Mouse (Mus musculus): ENCODE data around the gene Vti1a.
A peak's percentile ranks its signal among the peaks of the same experiment; 100 is the strongest.

Vti1a gene

DNA sequence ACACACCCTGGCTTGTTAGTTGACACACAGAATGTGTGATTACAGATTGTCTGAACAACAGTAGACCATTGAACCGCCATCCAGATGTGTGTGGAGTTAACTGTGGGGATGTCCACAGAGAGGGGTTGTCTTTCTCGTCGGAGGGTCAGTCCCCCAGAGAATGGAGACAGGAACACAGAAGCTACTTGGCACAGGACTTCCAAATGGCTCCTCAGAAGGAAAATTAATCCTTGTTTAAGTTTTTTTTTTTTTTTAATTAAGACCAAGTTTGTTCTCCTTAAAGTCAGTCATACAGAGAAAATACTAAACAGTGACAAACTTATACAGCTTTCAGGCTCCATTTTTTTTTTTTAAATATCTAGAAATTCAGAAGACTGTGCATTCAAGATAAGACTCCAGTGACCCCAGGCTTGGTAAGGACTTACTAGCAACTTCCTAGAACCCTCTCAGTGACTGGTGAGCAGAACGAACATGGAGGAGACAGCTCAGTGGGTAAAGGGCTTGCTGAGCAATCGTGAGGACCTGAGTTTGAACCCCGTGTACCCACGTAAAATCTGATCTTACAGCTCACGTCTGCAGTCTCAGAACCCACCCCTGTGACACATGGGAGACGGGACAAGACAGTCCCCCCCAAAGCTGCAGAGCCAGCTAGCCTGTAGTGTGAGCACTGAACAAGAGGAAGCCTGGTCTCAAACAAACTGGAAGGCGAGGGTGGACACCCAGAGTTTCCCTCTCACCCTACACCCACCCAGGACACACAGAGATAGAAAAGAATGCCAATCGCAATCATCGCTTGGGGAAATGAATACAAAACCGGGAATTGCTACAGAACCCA is 248.2 kb downstream of the Vti1a start:
- no peak for DNase-seq

GRCm38 (mm10) chr19:55565111-55565510 is 249.0 kb downstream of the Vti1a start:
- no peak for DNase-seq

DNA sequence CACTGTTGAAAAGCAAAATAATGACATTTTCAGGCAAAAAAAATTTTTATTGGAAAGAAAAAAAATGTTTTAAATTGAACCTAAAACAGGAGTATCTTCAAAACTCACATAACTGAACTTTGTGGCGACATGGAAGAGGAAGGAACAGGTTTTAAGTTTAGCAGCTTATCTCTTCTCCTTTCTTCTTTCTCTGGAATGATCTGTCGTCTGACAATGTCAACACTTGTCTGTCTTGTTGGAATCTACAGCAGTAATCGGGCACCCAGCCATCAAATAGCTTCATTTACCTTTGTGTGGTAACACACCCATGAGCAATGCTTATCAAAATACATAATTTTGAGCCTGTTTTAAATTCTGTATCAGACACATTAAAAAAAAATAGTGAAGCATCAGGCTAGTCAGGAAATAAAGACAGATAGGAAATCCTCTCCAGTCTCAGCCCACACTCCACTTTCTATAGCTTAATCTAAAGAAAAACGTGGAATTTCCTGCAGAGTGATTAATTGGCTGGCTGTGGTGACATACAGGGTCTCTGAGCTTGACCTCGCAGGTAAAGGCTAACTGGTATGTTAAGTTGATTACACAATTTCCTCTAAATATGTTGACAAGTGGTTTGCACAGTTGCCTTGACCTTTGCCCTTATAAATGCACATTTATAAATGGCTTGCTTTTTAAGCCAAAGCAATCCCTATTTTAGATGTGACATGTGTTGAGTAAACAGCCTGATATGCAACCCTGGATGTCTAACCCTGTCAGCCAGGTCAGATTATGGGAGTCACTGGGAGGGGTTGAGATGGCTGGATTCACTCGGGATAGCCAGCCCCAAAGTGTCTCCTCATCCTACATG is 249.7 kb downstream of the Vti1a start:
- no peak for DNase-seq

GRCm38 (mm10) chr19:55569114-55569513 is 253.0 kb downstream of the Vti1a start:
- no peak for DNase-seq

DNA sequence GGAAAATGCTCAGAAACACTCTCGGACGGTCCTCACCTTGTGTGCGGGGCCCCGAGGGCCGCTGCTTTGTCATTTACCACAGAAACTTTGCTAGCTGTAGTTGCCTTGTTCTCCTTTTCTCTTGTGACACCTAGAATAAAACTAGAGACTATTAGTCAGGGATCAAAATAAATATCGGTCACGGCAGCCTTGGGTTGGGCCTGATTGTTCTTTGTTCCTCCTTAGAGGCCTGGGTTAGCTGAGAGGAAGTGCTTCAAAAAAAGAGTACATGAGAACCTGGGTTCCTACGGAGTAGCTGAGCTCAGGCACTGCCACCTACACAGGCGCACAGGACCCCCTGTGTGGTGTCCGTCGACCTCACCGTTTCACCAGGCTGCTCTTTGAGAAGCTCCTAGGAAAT is 253.8 kb downstream of the Vti1a start:
- no peak for DNase-seq

- no peak for DNase-seq
Measured at GRCm38 (mm10) chr19:55570520-55571296, 254.6 kb downstream of the Vti1a start.

- DNase-seq, result no peak
Measured at GRCm38 (mm10) chr19:55571486-55571885, 255.4 kb downstream of the Vti1a start.

DNA sequence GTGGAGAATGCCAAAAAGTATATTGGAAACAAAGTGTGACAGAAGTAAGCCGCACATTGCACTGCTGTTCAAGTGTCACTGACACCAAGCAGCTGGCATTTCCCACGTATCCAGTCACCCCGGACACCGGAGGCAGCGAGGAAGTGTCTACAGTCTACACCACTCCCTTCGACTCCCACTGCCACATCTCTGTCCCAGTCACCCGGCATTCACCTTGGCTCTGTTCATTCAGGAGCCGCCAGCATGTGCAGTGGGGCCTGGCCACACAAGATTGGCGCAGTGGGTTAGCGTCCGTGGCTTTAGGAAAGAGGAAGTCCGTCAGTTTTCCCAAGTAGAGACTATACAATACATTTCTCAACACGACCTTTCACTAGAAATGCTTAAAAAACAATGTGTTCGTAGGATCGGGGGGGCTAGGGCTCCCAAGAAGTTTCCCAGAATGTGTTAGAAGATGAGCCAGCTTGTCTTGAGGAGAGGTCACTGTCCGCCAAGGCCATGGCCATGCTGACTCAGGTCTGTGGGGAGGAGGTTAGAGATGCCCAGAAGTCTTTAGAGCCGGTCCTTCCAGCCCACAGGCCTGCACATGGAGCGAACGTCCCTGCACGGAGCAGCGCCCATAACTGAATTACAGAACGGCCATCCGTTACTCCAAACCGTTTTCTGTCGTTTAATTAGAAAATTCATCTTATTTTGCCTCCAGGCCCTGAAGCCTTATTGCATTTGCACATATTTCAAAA is 261.4 kb downstream of the Vti1a start:
- peak; percentile 53 for DNase-seq

DNA sequence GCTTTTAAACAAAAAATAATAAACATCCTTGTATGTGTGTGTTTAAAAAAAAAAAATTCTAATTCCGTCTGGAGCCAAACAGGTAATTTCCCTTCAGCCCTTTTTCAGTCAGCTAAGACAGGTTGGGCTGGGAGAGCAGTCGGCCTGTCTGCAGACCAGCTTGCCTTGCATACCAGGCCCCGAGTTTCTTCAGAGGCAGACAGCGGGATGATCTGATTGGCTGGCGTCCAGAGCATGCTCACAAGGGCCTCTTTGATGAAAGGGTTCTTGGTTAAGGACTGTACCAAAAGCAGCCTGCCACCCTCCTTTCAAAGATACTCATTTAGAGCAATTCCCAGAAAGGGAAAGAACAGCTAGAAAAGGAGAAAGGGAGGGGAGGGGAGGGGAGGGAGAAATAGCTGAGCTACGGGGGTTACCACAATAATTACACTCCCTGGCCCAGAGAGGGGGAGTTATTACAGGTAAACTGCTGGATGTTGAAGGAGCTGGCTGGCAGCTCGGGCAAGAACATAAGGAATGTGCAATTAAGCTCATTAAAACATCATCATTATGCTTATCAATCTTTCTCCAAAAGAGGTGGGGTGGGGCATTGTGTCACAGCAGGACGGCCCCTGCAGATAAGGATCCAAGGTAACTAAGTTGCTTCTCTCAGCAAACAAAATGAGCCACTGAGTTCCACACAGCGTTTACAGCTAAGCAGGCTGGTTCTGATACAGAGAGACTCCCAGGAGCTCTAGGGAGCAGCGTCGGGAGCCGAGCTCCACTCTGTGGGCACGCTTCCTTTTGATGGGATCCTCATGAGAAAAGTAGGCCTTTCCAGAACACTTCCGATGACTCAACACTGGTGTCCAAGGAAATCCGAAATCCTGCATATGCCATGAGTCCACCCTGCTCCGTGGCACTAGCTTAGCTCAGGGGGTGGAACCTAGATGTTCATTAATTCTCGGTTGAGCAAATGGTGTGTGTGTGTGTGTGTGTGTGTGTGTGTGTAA is 262.3 kb downstream of the Vti1a start:
- peak; percentile 43 for DNase-seq

DNA sequence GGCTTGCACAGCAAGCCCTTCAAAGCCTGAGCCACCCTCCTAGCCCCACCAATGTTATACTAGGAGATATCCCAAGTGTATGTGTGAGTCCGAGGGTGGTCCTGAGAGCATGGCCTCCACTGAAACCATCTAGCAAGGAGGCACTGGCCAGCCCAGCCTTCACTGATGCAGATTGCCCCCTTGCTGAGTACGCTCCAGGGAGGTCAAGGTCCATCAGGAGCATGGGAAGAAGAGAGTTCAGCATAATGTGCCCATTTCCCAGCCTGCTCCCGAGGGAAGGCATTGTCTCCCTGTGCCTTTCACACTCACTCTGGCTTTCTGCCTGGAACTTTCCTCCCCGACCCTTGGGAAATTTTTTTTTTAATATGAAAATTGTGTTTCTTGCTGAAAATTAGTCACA is 263.2 kb downstream of the Vti1a start:
- DNase-seq, result no peak

DNA sequence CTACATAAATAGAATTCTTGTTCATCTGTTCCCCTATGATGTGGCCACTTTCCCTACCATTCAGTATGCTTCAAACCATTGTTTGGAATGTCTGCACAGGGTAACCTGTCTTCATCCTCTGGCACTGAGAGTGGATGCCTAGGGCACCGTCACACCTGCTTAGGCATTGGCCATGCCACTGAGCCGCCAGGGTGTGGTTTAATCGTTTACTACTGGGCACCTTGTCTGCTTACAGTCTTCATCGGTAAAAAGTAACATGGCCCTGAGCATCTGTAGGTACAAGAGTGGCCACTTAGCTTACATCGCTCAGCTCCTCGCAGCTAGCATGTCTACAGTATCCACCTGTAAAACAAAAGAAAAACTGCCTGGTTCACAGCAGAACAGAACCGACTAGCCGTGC is 264.1 kb downstream of the Vti1a start:
- no peak for DNase-seq

GRCm38 (mm10) chr19:55580667-55581066 is 264.6 kb downstream of the Vti1a start:
- DNase-seq, result no peak

GRCm38 (mm10) chr19:55582896-55583653 is 267.0 kb downstream of the Vti1a start:
- DNase-seq, result no peak

DNA sequence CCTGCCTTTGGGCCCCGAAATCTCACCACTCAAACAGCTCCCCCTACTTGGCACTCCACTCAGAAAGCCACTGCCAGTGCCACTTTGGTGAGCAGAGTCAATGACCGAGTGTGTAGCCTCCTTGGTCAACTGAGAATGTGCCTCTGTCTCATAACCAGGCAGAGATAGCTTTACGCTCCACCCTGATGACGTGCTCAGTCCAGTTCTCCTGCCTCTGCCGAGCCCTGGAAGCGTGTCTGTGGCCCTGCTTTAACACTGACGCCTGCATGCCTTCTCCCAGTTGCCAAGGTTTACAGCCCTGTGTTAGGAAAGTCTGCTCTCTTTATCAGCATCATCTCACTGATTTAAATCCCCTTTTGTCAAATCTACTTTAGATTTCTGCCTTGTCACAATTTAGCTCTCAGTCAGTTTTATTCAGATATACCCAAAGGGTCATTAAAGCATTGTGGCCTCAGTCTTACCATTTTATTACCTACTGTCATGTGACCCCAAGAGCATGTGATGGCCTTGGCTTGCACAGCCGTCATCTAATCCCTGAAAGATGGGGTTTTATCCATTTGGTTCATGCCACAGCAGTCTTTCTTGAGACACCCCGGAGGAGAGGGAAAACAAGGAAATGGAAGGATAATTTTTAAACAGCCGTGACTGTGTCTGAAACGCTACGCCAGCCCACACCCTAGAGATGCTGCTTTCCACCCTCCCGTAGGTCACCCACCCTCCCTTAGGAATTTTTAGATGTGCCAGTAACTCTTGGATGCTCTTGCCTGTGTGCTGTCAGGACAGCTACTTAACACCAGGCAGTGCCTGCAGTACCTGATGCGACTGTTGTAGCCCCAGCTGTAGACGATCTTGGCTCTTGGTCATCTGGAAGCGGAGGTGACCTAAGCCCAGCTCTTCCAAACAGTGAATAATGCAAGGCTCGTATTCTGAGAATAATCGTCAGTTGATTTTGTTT is 269.5 kb downstream of the Vti1a start:
- peak; percentile 16 for DNase-seq

GRCm38 (mm10) chr19:55587638-55588421 is 271.7 kb downstream of the Vti1a start:
- no peak for DNase-seq

DNA sequence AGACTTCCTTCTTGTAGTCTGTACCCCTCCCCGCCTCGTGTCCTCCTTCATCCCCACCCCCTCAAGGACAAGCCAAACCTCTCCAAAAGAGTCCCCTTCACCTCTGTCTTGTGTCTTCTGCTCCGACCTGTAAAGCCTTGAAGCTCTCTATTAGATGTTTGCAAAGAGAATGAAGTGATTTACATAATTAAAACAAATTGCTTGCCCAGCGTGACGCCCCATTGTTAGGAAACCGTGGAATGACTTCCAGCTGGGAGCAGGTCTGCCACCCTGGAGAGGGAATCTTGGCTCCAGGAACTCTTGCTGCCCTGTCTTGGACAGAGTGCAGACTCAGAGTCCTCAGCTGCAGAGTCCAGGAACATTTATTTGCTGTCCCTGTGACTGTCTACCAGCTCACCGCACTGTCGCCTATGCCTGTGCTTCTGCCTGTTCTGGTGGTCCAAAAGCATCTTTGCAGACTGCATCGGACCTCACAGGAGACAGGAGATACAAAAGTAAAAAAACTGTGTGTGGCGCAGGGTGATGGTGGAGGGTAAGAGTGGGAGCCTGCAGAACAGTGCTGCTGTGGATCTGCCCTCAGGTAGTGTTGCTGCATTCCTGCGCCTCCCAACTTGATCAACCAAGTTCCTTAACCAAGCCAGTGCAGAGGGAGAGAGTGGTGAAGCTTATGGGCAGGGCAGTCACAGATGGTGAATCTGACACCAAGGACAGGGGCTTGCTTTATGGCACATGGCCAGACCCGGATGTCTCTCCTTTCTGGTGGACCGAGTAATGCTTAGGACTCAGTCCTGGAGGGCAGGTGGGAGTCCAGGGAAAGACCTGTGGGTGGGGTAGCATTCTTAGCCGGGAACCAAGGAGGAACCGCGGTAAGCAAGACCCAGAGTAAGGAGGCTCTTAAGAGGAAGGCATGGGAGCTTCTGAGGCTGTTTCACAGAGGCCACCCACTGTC is 273.1 kb downstream of the Vti1a start:
- DNase-seq, result no peak

Data from lung, postnatal 10 days (tissue).